Mouse (Mus musculus) CH12.LX (cell line): ENCODE measurements around the gene Abr. TPM values are rescaled to one million over a fixed set of nuclear protein-coding genes. Genes with fewer than 3 reads are reported as not detected.
A peak's percentile ranks its signal among the peaks of the same experiment; 100 is the strongest.

Experiments
- DNase-seq: peaks from one replicate; pipeline ENCODE4 v3.0.0-alpha.2; 2013; ENCODE audit errors: extremely low read depth
- H3K27ac ChIP-seq: 2 replicates; pipeline ENCODE4 v1.5.1; 2012; ENCODE audit warnings: low read depth, mild to moderate bottlenecking, control low read depth, moderate library complexity; ENCODE audit not compliant: insufficient read depth
- H3K27me3 ChIP-seq: replicated peaks from 2 replicates; pipeline ENCODE3; 2012; ENCODE audit warnings: inconsistent platforms
- H3K36me3 ChIP-seq, 2 experiments: replicated peaks in 1 of 2; 2 replicates each; pipeline versions ENCODE3 to v1.6.1; 2012; ENCODE audit warnings: inconsistent platforms in 1 of 2, low read length in 1 of 2, mild to moderate bottlenecking in 1 of 2, mixed read lengths in 1 of 2, moderate library complexity in 1 of 2; ENCODE audit not compliant: control insufficient read depth in 1 of 2, insufficient read depth in 1 of 2
- H3K4me1 ChIP-seq, 2 experiments: 2 replicates each; pipeline ENCODE4 v1.6.1; 2012; ENCODE audit warnings: inconsistent platforms in 1 of 2, moderate library complexity in 1 of 2; ENCODE audit not compliant: insufficient read depth in 2 of 2, control insufficient read depth in 1 of 2
- H3K4me2 ChIP-seq: 2 replicates; pipeline ENCODE4 v1.6.1; 2012; ENCODE audit warnings: low read depth, mild to moderate bottlenecking, control low read depth; ENCODE audit not compliant: poor library complexity, insufficient read depth, severe bottlenecking
- H3K4me3 ChIP-seq, 3 experiments: fragments of 150-350 bp in 1 of 3; sonication (generic) in 1 of 3; replicated peaks in 1 of 3; 2 replicates each; pipeline versions ENCODE3 to v1.5.1; 2011 to 2012; ENCODE audit warnings: low read depth in 2 of 3, low read length in 2 of 3, mild to moderate bottlenecking in 2 of 3, moderate library complexity in 2 of 3, control low read depth in 1 of 3, improper control_type of control experiment in 1 of 3, inconsistent platforms in 1 of 3, mixed read lengths in 1 of 3; ENCODE audit not compliant: poor library complexity in 1 of 3
- H3K79me2 ChIP-seq: replicated peaks from 2 replicates; pipeline ENCODE4 v1.6.1; 2012; ENCODE audit warnings: mild to moderate bottlenecking, moderate library complexity; ENCODE audit not compliant: control insufficient read depth, poor library complexity, insufficient read depth, severe bottlenecking; ENCODE audit errors: extremely low read depth
- H3K9ac ChIP-seq: 2 replicates; pipeline ENCODE4 v1.6.1; 2012; ENCODE audit warnings: low read depth, mild to moderate bottlenecking, control low read depth, moderate library complexity; ENCODE audit not compliant: insufficient read depth
- H3K9me3 ChIP-seq: replicated peaks from 2 replicates; pipeline ENCODE3; 2012; ENCODE audit warnings: low read length, inconsistent platforms, mixed read lengths
- BHLHE40 ChIP-seq: IDR thresholded peaks from 2 replicates; pipeline ENCODE4 v1.6.1; 2011; ENCODE audit warnings: mild to moderate bottlenecking, low read depth, low read length, improper control_type of control experiment
- E2F4 ChIP-seq: IDR thresholded peaks from 2 replicates; pipeline ENCODE4 v1.6.1; 2011; ENCODE audit warnings: low read depth, low read length, improper control_type of control experiment; ENCODE audit not compliant: insufficient replicate concordance
- EP300 ChIP-seq: IDR thresholded peaks from 2 replicates; pipeline ENCODE4 v1.6.1; 2011; ENCODE audit warnings: low read length, improper control_type of control experiment
- IRF4 ChIP-seq: IDR thresholded peaks from 2 replicates; pipeline ENCODE4 v1.6.1; 2014; ENCODE audit warnings: low read depth, mild to moderate bottlenecking, inconsistent platforms, low read length, improper control_type of control experiment
- MAFK ChIP-seq: IDR thresholded peaks from 2 replicates; pipeline ENCODE4 v1.6.1; 2011; ENCODE audit warnings: low read length, improper control_type of control experiment; ENCODE audit not compliant: insufficient replicate concordance
- MAX ChIP-seq: IDR thresholded peaks from 2 replicates; pipeline ENCODE4 v1.6.1; 2011; ENCODE audit warnings: low read length, improper control_type of control experiment
- MAZ ChIP-seq: IDR thresholded peaks from 2 replicates; pipeline ENCODE4 v1.6.1; 2012; ENCODE audit warnings: low read depth, mild to moderate bottlenecking, inconsistent platforms, low read length, improper control_type of control experiment, moderate library complexity
- PAX5 ChIP-seq: IDR thresholded peaks from 2 replicates; pipeline ENCODE4 v1.6.1; 2012; ENCODE audit warnings: low read length, inconsistent platforms, mixed read lengths
- RAD21 ChIP-seq: IDR thresholded peaks from 2 replicates; pipeline ENCODE4 v1.6.1; 2011; ENCODE audit warnings: low read depth, mild to moderate bottlenecking, low read length, improper control_type of control experiment, moderate library complexity
- RCOR1 ChIP-seq: conservative IDR thresholded peaks from 2 replicates; pipeline ENCODE4 v1.6.1; 2012; ENCODE audit warnings: low read depth, mild to moderate bottlenecking, inconsistent platforms, low read length, improper control_type of control experiment
- TCF12 ChIP-seq: IDR thresholded peaks from 2 replicates; pipeline ENCODE4 v1.6.1; 2014; ENCODE audit warnings: low read depth, mild to moderate bottlenecking, inconsistent platforms, low read length, improper control_type of control experiment
- UBTF ChIP-seq: IDR thresholded peaks from 2 replicates; pipeline ENCODE4 v1.6.1; 2012; ENCODE audit warnings: low read depth, mild to moderate bottlenecking, inconsistent platforms, low read length, improper control_type of control experiment, moderate library complexity
- USF1 ChIP-seq: IDR thresholded peaks from 2 replicates; pipeline ENCODE4 v1.6.1; 2014; ENCODE audit warnings: low read depth, mild to moderate bottlenecking, inconsistent platforms, low read length, improper control_type of control experiment
- ZKSCAN1 ChIP-seq: IDR thresholded peaks from 2 replicates; pipeline ENCODE4 v1.6.1; 2012; ENCODE audit warnings: low read depth, inconsistent platforms, low read length, improper control_type of control experiment, borderline replicate concordance
- ZNF384 ChIP-seq: IDR thresholded peaks from 2 replicates; pipeline ENCODE4 v1.6.1; 2012; ENCODE audit warnings: low read depth, low read length, improper control_type of control experiment, inconsistent platforms
- dilution Hi-C: fragments of 300-500 bp; cut with MboI; formaldehyde crosslinking; loops from 2 replicates; pipeline ENCODE4 v1.14.3; 2020; ENCODE audit warnings: low sequenced_read_pairs; ENCODE audit not compliant: extremely low pct_unique_long_range_greater_than_20kb, extremely low pct_ligation_motif_present
- in situ Hi-C: fragments of 300-500 bp; cut with MboI; formaldehyde crosslinking; loops from 3 replicates; pipeline ENCODE4 v1.14.3; 2019; ENCODE audit warnings: low sequenced_read_pairs, low pct_ligation_motif_present, low pct_unique_long_range_greater_than_20kb, mixed read lengths
- polyA plus RNA-seq: library from polyadenylated mRNA; unstranded; fragments of >175 nt; gene quantifications from 2 replicates; pipeline ENCODE4 v1.2.1, GENCODE M21; 2012; ENCODE audit warnings: low read depth; ENCODE audit not compliant: insufficient read length
- total RNA-seq, 2 experiments: library from RNA; depleted of rRNA; stranded (reverse); fragments of 300-350 nt in 1 of 2; fragments of >200 nt in 1 of 2; gene quantifications; 2 replicates each; pipeline ENCODE4 v1.2.3; 2012 to 2014

Gene Abr
- total and polyA plus RNA-seq, 3 experiments = 21.0 to 49.5 (median 37.4) TPM

GRCm38 (mm10) chr11:76566081-76566480 lies 56.0 kb downstream of the Abr start:
- Histone ChIP-seq H3K36me3 (no peaks in the 10 kb centered on the region), H3K4me3 (no peak overlapping the region), H3K9ac (no peak overlapping the region), H3K9me3 (peaks cover 4% of the 10 kb centered on the region), H3K79me2 (no peaks in the 10 kb centered on the region), H3K4me2 (no peak overlapping the region), H3K27ac (no peak overlapping the region), H3K4me1 (peaks cover 3 to 73% of the 10 kb centered on the region in 2 experiments; a peak in 3 of 4 replicates), H3K27me3 (peaks cover 6% of the 10 kb centered on the region)
- DNase-seq = no peak
- TF ChIP-seq RAD21 (no peak), BHLHE40 (0 out of 2 replicates have a peak, but pooled peaks have one; percentile 9)
- in situ Hi-C loops (no loop called here), dilution Hi-C loops (no loop called here)

DNA sequence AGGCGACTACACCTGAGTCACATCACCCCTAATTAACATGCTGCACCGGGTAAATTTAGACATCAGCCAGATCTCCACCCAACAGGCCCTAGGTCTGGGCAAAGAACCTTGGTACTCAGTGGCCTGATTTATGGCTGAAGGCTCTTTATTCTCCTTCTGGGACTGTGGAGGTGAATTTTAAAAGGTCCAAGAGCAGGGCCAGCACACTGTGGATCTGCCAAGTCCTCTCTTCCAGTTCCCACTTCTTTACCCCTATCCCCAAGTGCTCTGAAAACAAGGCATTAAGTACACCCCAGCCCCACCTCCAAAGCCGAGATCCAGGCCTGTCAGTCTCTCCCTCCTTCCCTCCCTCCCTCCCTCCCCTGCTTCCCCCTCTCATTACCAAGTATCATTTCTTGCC lies 59.5 kb downstream of the Abr start:
- Histone ChIP-seq H3K9me3 (no peaks in the 10 kb centered on the region), H3K36me3 (no peaks in the 10 kb centered on the region), H3K27ac (no peak overlapping the region), H3K79me2 (no peaks in the 10 kb centered on the region), H3K9ac (no peak overlapping the region), H3K4me1 (peaks cover 6 to 68% of the 10 kb centered on the region in 2 experiments; a peak in 3 of 4 replicates), H3K4me3 (no peak overlapping the region), H3K27me3 (no peaks in the 10 kb centered on the region), H3K4me2 (no peak overlapping the region)
- in situ Hi-C loops (no loop called here), dilution Hi-C loops (no loop called here)
- DNase-seq = no peak
- TF ChIP-seq RCOR1 (no peak), USF1 (no peak), ZKSCAN1 (no peak), ZNF384 (no peak), TCF12 (no peak), UBTF (no peak), IRF4 (no peak), MAFK (no peak), E2F4 (no peak), PAX5 (no peak), MAZ (no peak)

DNA sequence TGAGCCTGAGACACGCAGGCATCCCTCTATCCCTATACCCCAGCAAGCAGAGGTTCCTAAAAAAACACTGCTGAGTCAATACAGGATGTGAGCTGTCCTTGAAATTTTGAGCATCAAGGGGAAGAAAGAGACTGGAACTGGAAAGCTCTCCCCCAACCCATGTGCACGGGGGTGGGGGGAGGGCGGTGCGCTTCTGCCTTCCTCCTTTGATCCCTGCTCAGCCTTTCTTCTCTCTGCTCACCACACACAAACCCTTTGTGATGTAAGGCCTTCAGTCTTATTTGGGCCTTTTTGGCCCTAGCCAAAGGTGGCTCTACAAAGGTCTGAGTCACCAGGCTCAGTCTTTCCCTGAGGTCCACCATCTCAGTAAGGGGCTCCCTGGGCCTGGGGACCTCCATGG lies 59.9 kb downstream of the Abr start:
- Histone ChIP-seq H3K27me3 (no peaks in the 10 kb centered on the region), H3K79me2 (no peaks in the 10 kb centered on the region), H3K9ac (no peak overlapping the region), H3K4me2 (no peak overlapping the region), H3K27ac (no peak overlapping the region), H3K9me3 (no peaks in the 10 kb centered on the region), H3K36me3 (no peaks in the 10 kb centered on the region), H3K4me3 (no peak overlapping the region), H3K4me1 (peaks cover 6 to 64% of the 10 kb centered on the region in 2 experiments; a peak in 3 of 4 replicates)
- TF ChIP-seq ZNF384 = no peak
- TF ChIP-seq RAD21 = no peak
- no peak for TF ChIP-seq UBTF
- TF ChIP-seq EP300 = no peak
- no peak for TF ChIP-seq MAX
- dilution Hi-C loops = no loop called here
- in situ Hi-C loops = no loop called here
- no peak for DNase-seq
